Mouse (Mus musculus) retina, adult 2 months (tissue): ENCODE measurements around the gene Ndufb4.
"Not testable (repeated sequence)": the region's sequence is repeated elsewhere in the genome, so short reads cannot be mapped to it uniquely, and the experiment has no call there.

ENCODE experiments used
- DNase-seq: peaks from one replicate; pipeline ENCODE4 v3.0.0-alpha.2; 2012; ENCODE audit warnings: low read depth, low spot score

Gene Ndufb4

GRCm38 (mm10) chr16:37653731-37654657 is at the start of gene Ndufb4:
Ndufb4 (minus strand) TSS chr16:37654453.
- peak; percentile 96 for DNase-seq

GRCm38 (mm10) chr16:37703884-37704283 is 49.6 kb upstream of the Ndufb4 start:
- DNase-seq, result no peak

- not testable (repeated sequence) for DNase-seq
Observed at GRCm38 (mm10) chr16:37700071-37700470, 45.8 kb upstream of the Ndufb4 start.

- DNase-seq, result no peak
Observed at GRCm38 (mm10) chr16:37698767-37699166, 44.5 kb upstream of the Ndufb4 start.

GRCm38 (mm10) chr16:37697271-37697670 is 43.0 kb upstream of the Ndufb4 start:
- no peak for DNase-seq

GRCm38 (mm10) chr16:37690932-37691730 is 36.9 kb upstream of the Ndufb4 start:
- DNase-seq, result no peak

GRCm38 (mm10) chr16:37690465-37690864 is 36.2 kb upstream of the Ndufb4 start:
- no peak for DNase-seq

GRCm38 (mm10) chr16:37689934-37690333 is 35.7 kb upstream of the Ndufb4 start:
- no peak for DNase-seq

GRCm38 (mm10) chr16:37689251-37689926 is 35.1 kb upstream of the Ndufb4 start:
- DNase-seq, result no peak

- DNase-seq, result no peak
Observed at GRCm38 (mm10) chr16:37688181-37688580, 33.9 kb upstream of the Ndufb4 start.

- no peak for DNase-seq
Observed at GRCm38 (mm10) chr16:37687301-37687980, 33.2 kb upstream of the Ndufb4 start.

GRCm38 (mm10) chr16:37686834-37687233 is 32.6 kb upstream of the Ndufb4 start:
- no peak for DNase-seq

- no peak for DNase-seq
Observed at GRCm38 (mm10) chr16:37685946-37686600, 31.8 kb upstream of the Ndufb4 start.

GRCm38 (mm10) chr16:37684634-37685441 is 30.6 kb upstream of the Ndufb4 start:
- DNase-seq, result peak; percentile 88

GRCm38 (mm10) chr16:37684259-37684633 is 30.0 kb upstream of the Ndufb4 start:
- no peak for DNase-seq

GRCm38 (mm10) chr16:37683154-37684130 is 29.2 kb upstream of the Ndufb4 start:
- DNase-seq, result no peak

- no peak for DNase-seq
Observed at GRCm38 (mm10) chr16:37682309-37682975, 28.2 kb upstream of the Ndufb4 start.

- no peak for DNase-seq
Observed at GRCm38 (mm10) chr16:37680831-37681230, 26.6 kb upstream of the Ndufb4 start.
